Mouse (Mus musculus): ENCODE data around the gene Sqstm1.

DNA sequence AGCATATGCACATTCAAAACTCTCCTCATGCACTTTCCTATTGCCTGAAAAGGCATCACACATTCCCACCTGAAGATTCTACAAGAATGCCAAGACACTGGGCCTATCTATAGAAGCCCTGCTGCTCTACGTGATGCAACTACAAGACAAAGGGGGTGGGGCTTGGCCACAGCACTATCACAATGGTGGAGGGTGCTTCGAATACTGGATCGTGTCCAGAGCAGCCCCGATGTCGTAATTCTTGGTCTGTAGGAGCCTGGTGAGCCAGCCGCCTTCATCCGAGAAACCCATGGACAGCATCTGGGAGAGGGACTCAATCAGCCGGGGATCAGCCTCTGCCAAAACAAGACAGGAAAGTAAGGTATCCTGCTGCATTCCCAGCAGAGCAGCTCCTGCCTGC is 10.0 kb downstream of the Sqstm1 start:
- TF ChIP-seq CTCF (IDR thresholded peaks at IDR 0.05; ENCODE audit: control insufficient read depth, insufficient read depth, insufficient replicate concordance, low read depth, low read length): no peak
- TF ChIP-seq POLR2A (IDR thresholded peaks at IDR 0.05; ENCODE audit: control insufficient read depth, low read depth, low read length): no peak

All from testis, adult 2 months (tissue).